Mouse (Mus musculus) heart, postnatal 0 days (tissue): ENCODE measurements around the gene Prm2.

Experiments
- CTCF ChIP-seq: IDR thresholded peaks from 2 replicates; pipeline ENCODE4 v1.5.1; 2016; ENCODE audit warnings: antibody characterized with exemption, control low read depth, low read depth
- EP300 ChIP-seq: IDR thresholded peaks from 2 replicates; pipeline ENCODE4 v1.6.1; 2016; ENCODE audit warnings: antibody characterized with exemption, low read depth

DNA sequence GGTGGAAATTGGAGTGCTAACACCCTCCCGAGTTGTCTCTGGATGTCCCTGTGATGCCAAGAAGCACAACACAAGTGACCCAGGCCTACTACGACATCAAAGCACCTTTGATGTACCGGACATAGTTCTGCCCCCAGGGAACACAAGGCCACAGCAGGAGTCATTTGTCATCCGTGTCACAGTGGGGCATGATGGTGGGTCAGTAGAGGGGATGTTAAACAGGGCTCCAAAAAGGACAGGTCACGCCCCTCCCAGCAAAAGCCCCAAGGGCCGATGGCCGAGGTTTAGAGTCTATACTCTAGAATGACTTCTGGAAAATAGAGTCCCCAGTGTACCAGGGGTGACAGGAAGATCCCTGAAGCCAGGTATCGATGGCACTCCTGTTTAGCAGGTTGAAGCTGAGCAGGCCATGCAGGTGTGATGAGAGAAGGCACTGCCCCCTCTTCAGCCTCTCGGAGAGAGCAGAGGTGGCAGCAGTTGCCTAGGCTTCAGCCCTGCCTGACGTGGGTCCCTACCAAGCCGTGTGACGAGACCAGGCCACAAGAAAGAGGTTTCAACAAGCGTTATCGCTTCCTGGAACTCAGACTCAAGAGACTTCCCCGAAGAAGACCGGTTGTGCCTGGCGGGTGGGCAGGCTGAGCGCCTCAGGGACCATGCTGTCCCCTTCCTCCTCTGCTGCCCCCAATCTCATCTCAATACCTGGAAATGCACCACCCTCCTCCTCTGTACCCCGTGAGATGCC is 24.0 kb downstream of the Prm2 start:
- TF ChIP-seq CTCF (no peak), EP300 (no peak)
